Mouse (Mus musculus) hindbrain, postnatal 0 days (tissue): ENCODE data around the gene Metrnl. TPM values are rescaled to one million over a fixed set of nuclear protein-coding genes. Genes with fewer than 3 reads are reported as not detected.

Experiments used
- ATAC-seq: fragments of 200-750 bp; cut with Nextera tagmentation; 2 replicates; pipeline ENCODE4 v1.8.0; 2017; ENCODE audit warnings: mild to moderate bottlenecking, moderate TSS enrichment, moderate library complexity
- DNase-seq: peaks from one replicate; pipeline ENCODE4 v3.0.0-alpha.2; 2015; ENCODE audit warnings: low spot score
- H3K27ac ChIP-seq: fragments of 300-500 bp; sonication (generic); 2 replicates; pipeline ENCODE4 v1.5.1; 2014; ENCODE audit warnings: mild to moderate bottlenecking
- H3K27me3 ChIP-seq: fragments of 300-500 bp; sonication (generic); 2 replicates; pipeline ENCODE4 v1.6.1; 2014; ENCODE audit warnings: low read length, mixed read lengths; ENCODE audit not compliant: insufficient read depth
- H3K36me3 ChIP-seq: fragments of 300-500 bp; sonication (generic); 2 replicates; pipeline ENCODE4 v1.6.1; 2014; ENCODE audit warnings: low read length, mixed read lengths; ENCODE audit not compliant: insufficient read depth
- H3K4me1 ChIP-seq: fragments of 300-500 bp; sonication (generic); 2 replicates; pipeline ENCODE4 v1.6.1; 2014; ENCODE audit warnings: antibody characterized with exemption, low read length, mixed read lengths; ENCODE audit not compliant: insufficient read depth
- H3K4me2 ChIP-seq: fragments of 300-500 bp; sonication (generic); 2 replicates; pipeline ENCODE4 v1.6.1; 2014; ENCODE audit warnings: low read depth, mild to moderate bottlenecking, low read length, moderate library complexity, mixed read lengths
- H3K4me3 ChIP-seq: fragments of 300-500 bp; sonication (generic); 2 replicates; pipeline ENCODE4 v1.5.1; 2014; ENCODE audit warnings: low read length
- H3K9ac ChIP-seq: fragments of 300-500 bp; sonication (generic); replicated peaks from 2 replicates; pipeline ENCODE4 v1.6.1; 2014; ENCODE audit warnings: mild to moderate bottlenecking, low read length, moderate library complexity, mixed read lengths
- H3K9me3 ChIP-seq: fragments of 300-500 bp; sonication (generic); 2 replicates; pipeline ENCODE4 v1.6.1; 2016; ENCODE audit warnings: low read length, mixed read lengths
- CTCF ChIP-seq: IDR thresholded peaks from 2 replicates; pipeline ENCODE4 v1.5.1; 2016; ENCODE audit warnings: antibody characterized with exemption, control low read depth, low read depth
- WGBS: fragments of 180-500 bp; shearing (Covaris S2); extraction: QIAGEN DNeasy Blood & Tissue Kit; methylation state at CpG from one replicate; pipeline ENCODE4 v1.1.7; 2014; 5-methylcytosine and 5-hydroxymethylcytosine counted together
- polyA plus RNA-seq: library from polyadenylated mRNA; unstranded; fragments of >200 nt; fragmentation: Nextera tagmentation; extraction: Ambion mirVana; gene quantifications from 2 replicates; pipeline ENCODE4 v1.2.1, GENCODE M21; 2015
- total RNA-seq: library from RNA; depleted of rRNA; stranded (reverse); fragments of >200 nt; gene quantifications from 2 replicates; pipeline ENCODE4 v1.2.3, GENCODE M21; 2014

The Metrnl gene
- total and polyA plus RNA-seq, 2 experiments from 2014 or later = 19.5 to 33.2 TPM

- Histone ChIP-seq H3K27ac (no peak overlapping the region), H3K4me3 (no peak overlapping the region), H3K4me1 (no peaks in the 10 kb centered on the region), H3K9me3 (no peaks in the 10 kb centered on the region), H3K27me3 (no peaks in the 10 kb centered on the region), H3K9ac (no peak overlapping the region), H3K4me2 (no peak overlapping the region), H3K36me3 (no peaks in the 10 kb centered on the region)
- ATAC-seq (no peak), DNase-seq (no peak)
- 72% methylated on average over 2 of the region's 2 CpGs for WGBS
- no peak for TF ChIP-seq CTCF
Observed at GRCm38 (mm10) chr11:121726625-121727024, 25.3 kb downstream of the Metrnl start.

GRCm38 (mm10) chr11:121734184-121734583 is 32.8 kb downstream of the Metrnl start:
- Histone ChIP-seq H3K36me3 (no peaks in the 10 kb centered on the region), H3K27ac (no peak overlapping the region), H3K4me2 (no peak overlapping the region), H3K4me1 (no peaks in the 10 kb centered on the region), H3K4me3 (no peak overlapping the region), H3K27me3 (no peaks in the 10 kb centered on the region), H3K9ac (no peak overlapping the region), H3K9me3 (no peaks in the 10 kb centered on the region)
- WGBS = 89% methylated on average over 1 of the region's 1 CpGs
- ATAC-seq (no peak), DNase-seq (no peak)
- no peak for TF ChIP-seq CTCF

DNA sequence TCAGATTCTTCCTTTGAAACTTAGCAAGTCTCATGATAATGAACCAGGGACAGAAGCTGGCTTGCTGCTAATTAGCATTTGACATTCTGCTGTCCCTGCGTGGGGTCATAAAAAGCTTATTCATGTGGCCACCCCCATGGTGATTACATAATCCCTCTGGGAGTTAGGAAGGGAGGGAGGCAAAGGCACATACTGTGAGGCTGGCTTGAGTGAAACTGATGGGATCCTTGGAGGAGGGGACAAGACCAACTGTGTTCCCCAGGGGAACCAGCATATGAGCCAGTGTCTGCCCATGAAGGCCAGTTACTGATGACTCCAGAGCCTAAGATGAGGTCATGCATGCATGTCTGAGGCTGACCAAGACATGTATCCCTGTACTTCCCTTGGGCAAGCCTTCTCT is 33.5 kb downstream of the Metrnl start:
- ATAC-seq (no peak), DNase-seq (no peak)
- no peak overlapping the region for H3K9ac ChIP-seq
- no peak for TF ChIP-seq CTCF
- H3K36me3 ChIP-seq = no peaks in the 10 kb centered on the region
- H3K4me3 ChIP-seq = no peak overlapping the region
- no peaks in the 10 kb centered on the region for H3K27me3 ChIP-seq
- H3K27ac ChIP-seq = no peak overlapping the region
- H3K4me2 ChIP-seq = no peak overlapping the region
- no peaks in the 10 kb centered on the region for H3K9me3 ChIP-seq
- WGBS = 7% methylated on average over 1 of the region's 1 CpGs
- no peaks in the 10 kb centered on the region for H3K4me1 ChIP-seq

DNA sequence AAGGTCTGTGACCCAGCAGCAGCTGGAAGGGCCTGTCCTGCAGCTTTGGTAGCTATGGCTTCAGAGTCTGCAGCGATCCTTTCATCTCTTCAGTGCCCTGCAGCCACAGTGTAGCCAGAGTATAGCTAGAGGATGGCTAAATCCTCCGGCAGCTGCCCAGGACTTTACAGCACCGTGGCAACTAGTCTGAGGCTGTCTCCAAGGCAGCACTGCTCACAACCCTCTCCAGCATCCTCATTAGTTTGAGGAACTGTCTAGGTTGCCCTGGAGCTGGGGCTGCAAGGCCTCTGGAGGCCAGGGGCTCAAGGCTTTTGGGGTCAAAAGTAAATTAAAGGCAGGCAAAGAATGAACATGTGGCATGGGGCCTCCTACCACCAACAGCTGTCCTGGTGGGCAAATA is 37.3 kb downstream of the Metrnl start:
- no peak overlapping the region for H3K9ac ChIP-seq
- H3K4me1 ChIP-seq = no peaks in the 10 kb centered on the region
- 36% methylated on average over 3 of the region's 3 CpGs for WGBS
- H3K4me2 ChIP-seq = no peak overlapping the region
- no peak for TF ChIP-seq CTCF
- H3K27ac ChIP-seq = no peak overlapping the region
- no peaks in the 10 kb centered on the region for H3K27me3 ChIP-seq
- no peak for ATAC-seq
- peak; percentile 6 for DNase-seq
- H3K36me3 ChIP-seq = no peaks in the 10 kb centered on the region
- no peaks in the 10 kb centered on the region for H3K9me3 ChIP-seq
- H3K4me3 ChIP-seq = no peak overlapping the region

DNA sequence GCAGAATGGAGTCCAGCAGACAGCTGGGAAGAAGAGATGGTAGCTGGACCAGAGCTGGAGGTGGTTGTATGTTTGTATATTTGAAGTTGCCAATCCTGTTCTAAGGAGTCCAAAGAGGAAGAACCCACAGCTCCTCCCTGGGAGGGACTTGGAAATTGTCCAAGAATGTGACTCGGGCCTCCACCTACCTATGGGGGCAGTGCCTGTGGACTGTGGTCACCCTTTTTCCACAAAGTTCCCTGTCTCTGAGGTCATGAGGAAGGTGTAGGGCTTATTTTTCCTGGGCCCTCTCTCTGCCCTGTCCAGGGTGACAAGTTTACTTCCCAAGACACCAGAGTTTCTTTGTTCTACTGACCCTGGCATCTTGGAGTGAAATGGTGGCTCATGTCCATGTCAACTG is 39.6 kb downstream of the Metrnl start:
- TF ChIP-seq CTCF = no peak
- Histone ChIP-seq H3K9ac (no peak overlapping the region), H3K9me3 (no peaks in the 10 kb centered on the region), H3K4me2 (no peak overlapping the region), H3K4me3 (no peak overlapping the region), H3K36me3 (no peaks in the 10 kb centered on the region), H3K4me1 (no peaks in the 10 kb centered on the region), H3K27ac (no peak overlapping the region), H3K27me3 (no peaks in the 10 kb centered on the region)
- 46% methylated on average over 1 of the region's 1 CpGs for WGBS
- DNase-seq (no peak), ATAC-seq (no peak)

DNA sequence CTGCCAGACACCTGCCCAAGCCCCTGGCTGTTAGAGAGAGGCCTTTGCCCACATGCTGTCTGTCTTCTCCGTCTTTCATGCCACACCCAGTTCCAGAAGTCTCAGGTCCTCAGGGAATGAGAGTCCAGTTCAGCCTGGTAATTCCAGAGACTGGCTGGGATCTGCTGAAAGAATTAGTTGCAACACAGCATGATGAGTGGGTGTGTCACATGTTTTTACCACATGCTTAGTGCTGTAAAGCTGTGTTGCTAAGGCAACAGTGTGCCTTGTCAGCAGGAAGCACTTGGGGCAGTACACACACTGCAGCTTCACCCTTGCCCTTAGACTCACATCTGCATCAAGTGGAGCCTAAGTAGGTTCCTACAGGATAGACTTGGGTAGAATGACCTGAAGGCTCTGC is 40.1 kb downstream of the Metrnl start:
- no peak for DNase-seq
- Histone ChIP-seq H3K36me3 (no peaks in the 10 kb centered on the region), H3K9ac (no peak overlapping the region), H3K4me3 (no peak overlapping the region), H3K9me3 (no peaks in the 10 kb centered on the region), H3K4me2 (no peak overlapping the region), H3K27me3 (no peaks in the 10 kb centered on the region), H3K27ac (no peak overlapping the region), H3K4me1 (no peaks in the 10 kb centered on the region)
- no peak for TF ChIP-seq CTCF
- 50% methylated on average over 1 of the region's 1 CpGs for WGBS
- ATAC-seq = no peak

DNA sequence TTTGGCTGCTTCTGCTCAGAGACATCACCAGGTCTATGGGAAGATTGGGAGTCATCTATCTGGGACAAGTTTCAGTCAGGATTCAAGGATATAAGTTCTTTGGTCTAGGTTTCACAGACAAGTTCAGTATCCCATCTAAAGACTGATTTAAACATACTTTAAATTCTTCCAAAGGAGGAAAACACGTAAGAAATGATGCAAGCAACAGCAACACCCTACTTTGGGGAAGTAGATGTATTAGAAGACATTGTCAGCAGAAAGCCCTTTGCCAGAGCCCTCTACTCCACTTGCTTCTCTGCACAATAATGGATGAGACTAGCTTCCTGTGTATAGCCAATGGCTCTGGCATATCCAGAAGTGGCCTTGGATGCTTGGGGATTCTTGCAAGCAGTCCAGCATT is 41.8 kb downstream of the Metrnl start:
- no peak for ATAC-seq
- Histone ChIP-seq H3K4me2 (no peak overlapping the region), H3K4me3 (no peak overlapping the region), H3K9ac (no peak overlapping the region), H3K27me3 (no peaks in the 10 kb centered on the region), H3K27ac (no peak overlapping the region), H3K4me1 (no peaks in the 10 kb centered on the region), H3K36me3 (no peaks in the 10 kb centered on the region), H3K9me3 (no peaks in the 10 kb centered on the region)
- no peak for TF ChIP-seq CTCF
- WGBS = 83% methylated on average over 1 of the region's 1 CpGs
- DNase-seq = no peak
